Mouse (Mus musculus): ENCODE results near the gene Ldoc1.

Ldoc1 gene

GRCm38 (mm10) chrX:61709302-61710033 lies at the start of gene Ldoc1:
Ldoc1 (plus strand) TSS chrX:61709497.
- DNase-seq (ENCODE audit: low spot score) = no peak

DNA sequence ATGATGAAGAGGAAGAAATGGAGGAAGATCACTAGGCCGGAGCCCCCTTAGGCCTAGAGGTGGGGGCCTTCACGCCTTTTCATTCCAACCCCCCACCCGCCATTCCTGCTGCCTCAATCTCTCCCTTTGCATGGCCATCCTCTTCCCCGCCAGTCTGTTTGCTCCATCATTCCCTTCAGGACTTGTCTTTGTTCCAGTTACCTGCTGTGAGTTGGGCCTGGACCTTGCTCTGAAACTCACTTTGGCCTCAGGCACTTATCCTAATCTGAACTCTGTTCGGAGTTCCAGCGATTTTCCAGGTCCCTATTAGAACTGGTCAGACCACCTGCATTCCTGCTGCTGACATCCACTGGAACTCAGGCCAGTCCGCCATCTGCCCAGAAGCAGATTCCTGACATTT lies 834 bp downstream of the Ldoc1 start:
- DNase-seq (ENCODE audit: low spot score) = no peak

GRCm38 (mm10) chrX:61722281-61723028 lies 13.2 kb downstream of the Ldoc1 start:
- DNase-seq (ENCODE audit: low spot score) = no peak

GRCm38 (mm10) chrX:61723029-61723980 lies 14.0 kb downstream of the Ldoc1 start:
- DNase-seq (ENCODE audit: low spot score) = no peak

- DNase-seq (ENCODE audit: low spot score) = no peak
Observed at GRCm38 (mm10) chrX:61727516-61728310, 18.4 kb downstream of the Ldoc1 start.

Measured in c-Kit-positive CD71-positive TER-119-positive erythroid progenitor cells, embryonic 14.5 days (primary cell).